ENCODE assay signal across 25 mouse cellular contexts in the genomic region with DNA sequence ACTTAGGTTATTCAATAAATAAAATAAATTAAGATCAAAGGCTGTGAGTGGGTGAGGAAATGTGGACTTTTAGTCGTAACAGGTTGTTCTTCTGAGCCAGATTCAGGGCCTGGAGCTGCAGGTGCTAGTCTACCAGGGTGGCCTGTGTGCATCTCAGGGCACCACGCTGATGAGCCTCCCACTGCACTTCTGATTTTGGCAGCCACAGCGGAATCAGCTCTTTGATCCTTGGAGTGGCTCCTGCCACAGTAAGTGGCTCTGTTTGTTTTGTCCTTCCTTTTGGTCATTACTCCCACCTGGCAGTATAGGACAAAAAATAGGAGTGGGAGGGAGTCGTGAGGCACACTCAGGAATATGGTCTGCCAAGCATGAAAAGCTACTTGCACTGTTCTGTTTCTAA.
DNase-seq lines count a peak whose midpoint lies in the region; ATAC-seq and TF ChIP-seq lines count a peak whose summit lies in the region.
"Had no signal": no experiment of that assay in that cellular context is flagged by ENCODE, and none has a peak within 500 bp of the region (broad histone marks: within the 10 kb centered on the region; RNA-seq: fewer than 3 reads in every experiment).

No protein-coding gene starts in this region.

- no peak overlapping the region for H3K4me2 ChIP-seq in kidney, postnatal 0 days (ENCODE audit: low read length)
- H3K4me2 ChIP-seq: embryonic facial prominence, embryonic 15.5 days; forebrain, embryonic 15.5 days; hindbrain, embryonic 12.5 days had no signal

- WGBS in kidney, postnatal 0 days = 38% methylated on average over 4 of the region's 4 CpGs

- no peak for DNase-seq in cerebellum, postnatal 36 days
- DNase-seq in cerebellum, adult 9-11 months = peak; percentile 27
- no peak for DNase-seq in cerebellum, adult 8-10 months
- DNase-seq in kidney, postnatal 0 days (ENCODE audit: low spot score) = peak; percentile 34
- no peak for DNase-seq in kidney, postnatal 14 days
- DNase-seq in testis, postnatal 14 days (ENCODE audit: low spot score) = peak; percentile 39
- DNase-seq in testis, postnatal 10 days (ENCODE audit: low spot score) = no peak
- DNase-seq: adrenal gland, adult 8-10 months; adrenal gland, postnatal 36 days; B cell, adult 2 months; embryo, embryonic 11 days; gastrocnemius, postnatal 36 days; heart, adult 11 months; heart, postnatal 10 days; heart, postnatal 4 days had no signal

- H3K27me3 ChIP-seq in kidney, postnatal 0 days (ENCODE audit: insufficient read depth, low read length) = no peaks in the 10 kb centered on the region
- H3K27me3 ChIP-seq: embryonic facial prominence, embryonic 15.5 days; forebrain, embryonic 15.5 days; hindbrain, embryonic 12.5 days had no signal

- H3K9me3 ChIP-seq in kidney, postnatal 0 days (replicated peaks; ENCODE audit: low read length) = no peaks in the 10 kb centered on the region
- H3K9me3 ChIP-seq: embryonic facial prominence, embryonic 15.5 days; forebrain, embryonic 15.5 days; G1E; heart, embryonic 10.5 days; hindbrain, embryonic 12.5 days had no signal

- TF ChIP-seq CTCF in kidney, postnatal 0 days (IDR thresholded peaks at IDR 0.05; ENCODE audit: low read depth) = no peak

- H3K4me1 ChIP-seq in kidney, postnatal 0 days (replicated peaks; ENCODE audit: insufficient read depth, low read length) = 0 out of 2 replicates have a peak, but pooled peaks cover under 1% of the 10 kb centered on the region
- H3K4me1 ChIP-seq: heart, embryonic 10.5 days; hindbrain, embryonic 12.5 days had no signal

- H3K9ac ChIP-seq in kidney, postnatal 0 days (ENCODE audit: low read depth, low read length) = no peak overlapping the region
- H3K9ac ChIP-seq: embryonic facial prominence, embryonic 15.5 days; forebrain, embryonic 15.5 days; hindbrain, embryonic 12.5 days had no signal

- H3K4me3 ChIP-seq in kidney, postnatal 0 days (replicated peaks; ENCODE audit: low read depth, low read length) = no peak overlapping the region
- H3K4me3 ChIP-seq: embryonic facial prominence, embryonic 15.5 days; erythroblast, embryonic 14.5 days; forebrain, embryonic 15.5 days; heart, embryonic 10.5 days; hindbrain, embryonic 12.5 days had no signal

- H3K36me3 ChIP-seq in kidney, postnatal 0 days (ENCODE audit: insufficient read depth, low read length) = no peaks in the 10 kb centered on the region
- H3K36me3 ChIP-seq: embryonic facial prominence, embryonic 15.5 days; forebrain, embryonic 15.5 days; G1E; heart, embryonic 10.5 days; hindbrain, embryonic 12.5 days had no signal

- 0 out of 2 replicates have a peak, but pooled peaks have one; percentile 40 for ATAC-seq in cerebellum, adult (ENCODE audit: insufficient number of reproducible peaks, low FRiP score, low TSS enrichment)
- no peak for ATAC-seq in kidney, postnatal 0 days (replicated peaks; ENCODE audit: low FRiP score, low read depth)
- ATAC-seq: CD4-positive, CD25-positive, alpha-beta regulatory T cell, adult 4 months; forebrain, embryonic 15.5 days; hindbrain, embryonic 16.5 days; inflammation-experienced regulatory T-cells, adult 6 months had no signal

- no peak overlapping the region for H3K27ac ChIP-seq in kidney, postnatal 0 days
- H3K27ac ChIP-seq: embryonic facial prominence, embryonic 15.5 days; forebrain, embryonic 15.5 days; heart, embryonic 10.5 days; hindbrain, embryonic 12.5 days had no signal

Comparison
In these comparisons a context has a peak if more than half of its experiments do, and no peak if none do; other contexts are left out.
1. DNase-seq: peak in cerebellum, adult 9-11 months (single experiment), kidney, postnatal 0 days (single experiment) and testis, postnatal 14 days (single experiment); none in cerebellum, postnatal 36 days (0 of 2), cerebellum, adult 8-10 months (single experiment), kidney, postnatal 14 days (single experiment) and testis, postnatal 10 days (single experiment).